Mouse (Mus musculus) cerebellum, adult 2 months (tissue): ENCODE data around the gene Frem3. TPM values are rescaled to one million over a fixed set of nuclear protein-coding genes. Genes with fewer than 3 reads are reported as not detected.

ENCODE experiments used
- DNase-seq, 2 experiments: peaks; one replicate each; pipeline ENCODE4 v3.0.0; 2021
- H3K27ac ChIP-seq: fragments of 200-500 bp; 2 replicates; pipeline ENCODE4 v1.5.1; 2012; ENCODE audit warnings: low read length, control low read depth, inconsistent platforms; ENCODE audit not compliant: insufficient read depth
- H3K27me3 ChIP-seq: fragments of 200-500 bp; 2 replicates; pipeline ENCODE4 v1.6.1; 2012; ENCODE audit warnings: inconsistent platforms, mild to moderate bottlenecking, low read length, moderate library complexity; ENCODE audit not compliant: control insufficient read depth, insufficient read depth
- H3K4me1 ChIP-seq: fragments of 200-500 bp; 2 replicates; pipeline ENCODE4 v1.6.1; 2011; ENCODE audit warnings: low read length; ENCODE audit not compliant: control insufficient read depth, insufficient read depth
- H3K4me3 ChIP-seq: fragments of 200-500 bp; replicated peaks from 2 replicates; pipeline ENCODE3; 2011; ENCODE audit warnings: mild to moderate bottlenecking, low read depth, low read length, control low read depth; ENCODE audit not compliant: insufficient read depth
- CTCF ChIP-seq: fragments of 200-500 bp; IDR thresholded peaks from 2 replicates; pipeline ENCODE4 v1.5.1; 2011; ENCODE audit warnings: low read depth, mild to moderate bottlenecking, control low read depth, low read length, moderate library complexity, borderline replicate concordance; ENCODE audit not compliant: insufficient read depth
- POLR2A ChIP-seq: fragments of 200-500 bp; IDR thresholded peaks from 2 replicates; pipeline ENCODE4 v1.6.1; 2011; ENCODE audit warnings: low read length, control low read depth, borderline replicate concordance; ENCODE audit not compliant: insufficient read depth
- WGBS: fragments of 180-500 bp; shearing (Covaris S2); methylation state at CpG from one replicate; pipeline ENCODE4 v1.1.7; 2018; 5-methylcytosine and 5-hydroxymethylcytosine counted together
- polyA plus RNA-seq: library from polyadenylated mRNA; depleted of rRNA; stranded (reverse); fragments of >200 nt; gene quantifications from 2 replicates; pipeline ENCODE4 v1.2.3, GENCODE M21; 2012

The Frem3 gene
- polyA plus RNA-seq, 1 experiment = 0.23 TPM

DNA sequence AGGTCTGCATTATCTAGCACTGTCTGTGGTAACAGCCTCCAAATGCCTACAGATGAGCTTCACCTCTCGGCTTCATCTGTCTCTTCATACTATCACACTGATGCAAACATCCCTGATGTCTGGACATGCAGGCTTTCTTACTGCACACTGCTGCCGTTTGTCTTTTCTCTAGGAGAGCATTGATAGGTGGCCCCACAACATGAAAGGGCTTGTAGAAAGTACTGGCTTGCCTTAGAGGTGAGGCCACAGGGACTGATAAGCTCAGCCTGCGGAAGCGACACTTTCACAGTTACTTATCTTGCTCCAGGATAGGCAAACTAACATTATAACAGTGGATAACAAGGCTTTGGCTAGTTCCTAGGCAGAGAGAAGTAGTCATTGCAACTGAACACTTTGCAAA is 50.2 kb downstream of the Frem3 start:
- no peaks in the 10 kb centered on the region for H3K4me1 ChIP-seq
- DNase-seq = no peak
- TF ChIP-seq POLR2A (no peak), CTCF (no peak)
- H3K27ac ChIP-seq = no peak overlapping the region
- H3K27me3 ChIP-seq = no peaks in the 10 kb centered on the region
- H3K4me3 ChIP-seq = no peak overlapping the region
- WGBS = 88% methylated on average over 4 of the region's 4 CpGs

GRCm38 (mm10) chr8:80663476-80663875 is 52.6 kb downstream of the Frem3 start:
- TF ChIP-seq CTCF (no peak), POLR2A (no peak)
- no peaks in the 10 kb centered on the region for H3K4me1 ChIP-seq
- whole genome bisulfite sequencing = 78% methylated on average over 3 of the region's 3 CpGs
- DNase-seq = no peak
- no peak overlapping the region for H3K4me3 ChIP-seq
- H3K27ac ChIP-seq = no peak overlapping the region
- H3K27me3 ChIP-seq = no peaks in the 10 kb centered on the region

DNA sequence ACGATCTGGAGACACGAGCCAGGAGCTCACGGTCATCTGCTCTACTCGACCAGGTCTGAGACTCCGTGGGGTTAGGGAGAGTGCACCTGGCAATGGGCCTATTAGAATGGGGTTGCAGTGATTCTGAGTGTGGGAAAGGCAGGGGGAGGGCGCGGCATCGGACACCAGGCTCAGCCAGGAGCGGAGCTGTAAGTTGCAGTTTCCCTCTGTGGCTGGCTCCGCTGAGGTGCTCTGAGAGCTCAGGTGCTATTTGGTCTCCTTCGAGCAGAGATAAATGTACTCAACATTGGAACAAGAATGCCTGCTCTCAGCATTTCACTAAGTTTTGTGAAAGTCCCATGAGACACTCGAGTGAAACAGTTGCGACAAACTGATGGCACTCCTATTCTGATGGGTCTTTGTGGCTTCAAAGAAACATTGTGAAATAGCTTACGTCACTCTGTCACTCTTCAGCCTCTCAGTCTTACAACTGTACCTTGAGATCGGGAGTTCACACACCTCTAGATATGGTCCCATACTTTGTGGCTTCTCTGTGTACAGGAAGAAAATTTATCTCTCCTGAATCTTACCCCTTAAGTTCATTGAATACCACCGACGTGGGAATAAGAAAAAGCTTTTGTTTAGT is 58.5 kb downstream of the Frem3 start:
- TF ChIP-seq CTCF = no peak
- no peak for TF ChIP-seq POLR2A
- WGBS = 72% methylated on average over 17 of the region's 17 CpGs
- DNase-seq = no peak
- no peak overlapping the region for H3K27ac ChIP-seq
- H3K4me3 ChIP-seq = no peak overlapping the region
- no peaks in the 10 kb centered on the region for H3K27me3 ChIP-seq
- no peaks in the 10 kb centered on the region for H3K4me1 ChIP-seq

DNA sequence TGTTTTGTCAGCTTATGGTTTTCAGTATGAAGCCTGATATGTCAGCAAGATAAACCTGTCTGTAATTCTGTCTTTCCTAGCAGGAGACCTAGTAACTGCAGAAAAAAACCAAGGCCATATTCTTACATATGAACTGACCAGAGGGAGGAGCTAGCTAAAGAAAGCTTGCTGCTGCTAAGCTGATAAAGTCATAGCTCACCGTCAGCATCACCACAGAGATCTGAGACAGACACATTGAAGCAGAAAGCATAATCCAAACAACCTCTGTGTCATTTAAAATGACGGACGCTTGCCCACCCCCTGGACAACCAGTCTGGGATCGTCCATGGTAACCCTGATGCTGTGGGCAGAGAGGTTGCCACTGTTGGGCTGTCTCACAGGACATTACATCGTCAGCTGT is 71.7 kb downstream of the Frem3 start:
- no peak overlapping the region for H3K4me3 ChIP-seq
- H3K4me1 ChIP-seq = no peaks in the 10 kb centered on the region
- no peak for DNase-seq
- WGBS = 44% methylated on average over 5 of the region's 5 CpGs
- H3K27ac ChIP-seq = no peak overlapping the region
- H3K27me3 ChIP-seq = no peaks in the 10 kb centered on the region
- TF ChIP-seq POLR2A (no peak), CTCF (no peak)

DNA sequence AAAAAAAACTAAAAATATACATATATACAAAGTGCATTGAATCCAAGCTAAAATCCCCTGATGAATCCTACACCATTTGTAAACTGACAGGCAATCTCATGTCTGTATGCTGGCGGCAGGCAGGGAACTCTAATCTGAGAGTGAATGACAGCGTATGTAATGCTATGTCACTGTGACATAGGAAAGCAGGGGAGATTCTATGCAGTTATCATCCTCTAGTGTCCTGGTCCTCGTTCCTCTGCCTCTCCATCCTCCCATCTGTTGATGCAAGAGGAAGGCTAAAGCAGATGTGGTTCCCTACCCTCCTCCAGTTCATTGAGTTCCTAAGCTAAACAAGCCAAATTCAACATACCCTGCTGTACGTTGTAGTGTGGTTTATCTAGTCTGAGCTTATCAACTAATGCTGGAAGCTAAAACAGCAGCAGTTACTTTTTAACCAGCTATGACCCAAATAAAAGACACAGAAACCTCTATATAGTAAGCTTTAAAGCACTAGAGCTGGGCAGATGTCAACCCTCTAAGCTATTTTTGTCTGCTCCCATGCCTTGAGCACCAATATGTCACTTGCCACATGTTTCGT is 73.0 kb downstream of the Frem3 start:
- H3K27ac ChIP-seq = no peak overlapping the region
- WGBS = 77% methylated on average over 5 of the region's 5 CpGs
- no peak overlapping the region for H3K4me3 ChIP-seq
- H3K4me1 ChIP-seq = no peaks in the 10 kb centered on the region
- no peak for DNase-seq
- no peak for TF ChIP-seq CTCF
- TF ChIP-seq POLR2A = no peak
- H3K27me3 ChIP-seq = no peaks in the 10 kb centered on the region

GRCm38 (mm10) chr8:80688141-80688540 is 77.3 kb downstream of the Frem3 start:
- Histone ChIP-seq H3K27ac (no peak overlapping the region), H3K27me3 (no peaks in the 10 kb centered on the region), H3K4me3 (no peak overlapping the region), H3K4me1 (no peaks in the 10 kb centered on the region)
- no peak for TF ChIP-seq POLR2A
- TF ChIP-seq CTCF = peak; percentile 79
- peak; percentile 45 to 58 for DNase-seq
- 46% methylated on average over 4 of the region's 4 CpGs for WGBS

DNA sequence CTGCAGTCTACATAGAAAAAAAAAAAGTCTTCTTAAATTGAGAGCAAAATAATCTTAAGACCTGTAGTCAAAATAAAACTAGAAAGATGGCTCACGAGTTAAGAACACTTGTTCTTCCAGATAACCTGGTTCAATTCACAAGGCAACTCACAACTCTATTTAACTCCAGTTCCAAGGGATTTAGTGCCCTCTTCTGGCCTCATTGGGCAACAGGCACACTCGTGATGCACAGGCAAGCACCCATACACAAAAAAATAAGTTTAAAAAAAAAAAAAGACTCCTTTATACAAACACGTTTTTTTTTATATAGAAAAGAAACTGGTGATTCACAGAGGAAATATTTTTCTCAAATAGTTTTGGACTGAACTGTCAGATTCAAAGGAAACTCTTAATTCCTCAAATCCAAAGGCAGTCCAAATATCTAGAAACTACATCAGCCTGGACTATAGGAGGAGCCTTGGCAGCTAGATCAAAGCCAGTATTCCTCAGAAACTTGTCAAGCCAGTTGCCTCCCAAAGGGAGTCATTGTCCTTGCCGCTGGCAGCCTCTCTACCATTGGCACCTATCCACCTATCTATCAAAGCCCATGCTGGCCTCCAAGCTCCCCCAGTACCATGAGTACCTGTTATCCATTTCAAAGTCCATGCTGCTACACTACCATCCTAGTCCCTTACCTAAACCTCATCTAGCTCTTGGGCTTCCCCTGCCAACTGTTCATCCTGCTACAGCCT is 100.0 kb downstream of the Frem3 start:
- no peak for DNase-seq
- Histone ChIP-seq H3K4me1 (no peaks in the 10 kb centered on the region), H3K4me3 (no peak overlapping the region), H3K27me3 (no peaks in the 10 kb centered on the region), H3K27ac (no peak overlapping the region)
- TF ChIP-seq CTCF = peak; percentile 6; the same call in 1 of the 2 replicates
- no peak for TF ChIP-seq POLR2A
- 57% methylated on average over 4 of the region's 4 CpGs for WGBS

DNA sequence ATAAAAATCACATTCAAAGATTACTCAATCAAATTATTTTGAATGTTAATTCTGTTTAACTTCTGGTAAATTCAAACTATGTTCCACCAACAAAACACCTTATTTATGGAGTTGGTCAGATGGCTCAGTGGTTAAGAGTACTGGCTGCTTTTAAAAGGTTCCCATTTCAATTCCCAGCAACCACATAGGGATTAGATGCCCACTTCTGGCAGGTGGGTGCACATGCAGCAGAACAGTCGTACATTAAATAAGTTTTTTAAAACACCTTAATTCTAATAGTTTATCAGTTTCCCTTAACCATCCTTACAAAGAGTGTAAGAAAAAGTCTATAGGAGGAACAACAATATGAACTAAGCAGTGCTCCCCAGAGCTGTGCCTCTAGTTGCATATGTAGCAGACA is 103.6 kb downstream of the Frem3 start:
- TF ChIP-seq POLR2A (no peak), CTCF (no peak)
- H3K27ac ChIP-seq = no peak overlapping the region
- no peak for DNase-seq

More for the DNA sequence above, 103.6 kb downstream of the Frem3 start:
- Histone ChIP-seq H3K4me1 (no peaks in the 10 kb centered on the region), H3K27me3 (no peaks in the 10 kb centered on the region), H3K4me3 (no peak overlapping the region)
- WGBS = 93% methylated on average over 1 of the region's 1 CpGs
